Mouse (Mus musculus): ENCODE measurements at regions not wholly inside any gene's neighbourhood (a gene's known extent, or its start where the extent isn't known, plus 50 kb on each side); places are given as distances from the start of the nearest gene placed in this dataset.

- Histone ChIP-seq H3K27me3 (no peaks in the 10 kb centered on the region), H3K27ac (replicated peaks) (peak overlapping the region; percentile 56; the same call in 1 of the 2 replicates), H3K36me3 (no peaks in the 10 kb centered on the region), H3K4me3 (no peak overlapping the region), H3K9me3 (no peaks in the 10 kb centered on the region), H3K4me1 (no peaks in the 10 kb centered on the region), H3K4me2 (replicated peaks) (no peak overlapping the region), H3K9ac (replicated peaks) (no peak overlapping the region)
- WGBS = 80% methylated on average over 12 of the region's 12 CpGs
- ATAC-seq (replicated peaks) = no peak
Measured at GRCm38 (mm10) chr6:143665374-143665773, 498.4 kb downstream of the Etnk1 start.

- no peaks in the 10 kb centered on the region for H3K4me1 ChIP-seq
- H3K9me3 ChIP-seq = no peaks in the 10 kb centered on the region
- no peak for ATAC-seq (replicated peaks)
- no peak overlapping the region for H3K4me3 ChIP-seq
- no peak overlapping the region for H3K9ac ChIP-seq (replicated peaks)
- H3K4me2 ChIP-seq (replicated peaks) = no peak overlapping the region
- no peaks in the 10 kb centered on the region for H3K36me3 ChIP-seq
- no peaks in the 10 kb centered on the region for H3K27me3 ChIP-seq
- H3K27ac ChIP-seq (replicated peaks) = no peak overlapping the region
- WGBS = 91% methylated on average over 4 of the region's 4 CpGs
Measured at GRCm38 (mm10) chr6:143668551-143668950, 501.5 kb downstream of the Etnk1 start.

- Histone ChIP-seq H3K9ac (replicated peaks) (no peak overlapping the region), H3K4me2 (replicated peaks) (no peak overlapping the region), H3K9me3 (no peaks in the 10 kb centered on the region), H3K27me3 (no peaks in the 10 kb centered on the region), H3K27ac (replicated peaks) (no peak overlapping the region), H3K4me3 (no peak overlapping the region), H3K36me3 (no peaks in the 10 kb centered on the region), H3K4me1 (no peaks in the 10 kb centered on the region)
- WGBS = 80% methylated on average over 3 of the region's 3 CpGs
- no peak for ATAC-seq (replicated peaks)
Measured at GRCm38 (mm10) chr6:143669446-143670130, 502.6 kb downstream of the Etnk1 start.

- Histone ChIP-seq H3K27me3 (no peaks in the 10 kb centered on the region), H3K9ac (replicated peaks) (no peak overlapping the region), H3K4me3 (no peak overlapping the region), H3K36me3 (no peaks in the 10 kb centered on the region), H3K4me1 (no peaks in the 10 kb centered on the region), H3K27ac (replicated peaks) (no peak overlapping the region), H3K9me3 (no peaks in the 10 kb centered on the region), H3K4me2 (replicated peaks) (no peak overlapping the region)
- WGBS = 89% methylated on average over 9 of the region's 9 CpGs
- 0 out of 2 replicates have a peak, but pooled peaks have one; percentile 26 for ATAC-seq (replicated peaks)
Measured at GRCm38 (mm10) chr6:143690131-143690530, 523.1 kb downstream of the Etnk1 start.

GRCm38 (mm10) chr6:143690866-143691265 is 523.8 kb downstream of the Etnk1 start:
- no peak for ATAC-seq (replicated peaks)
- Histone ChIP-seq H3K27ac (replicated peaks) (no peak overlapping the region), H3K9me3 (no peaks in the 10 kb centered on the region), H3K4me3 (no peak overlapping the region), H3K27me3 (no peaks in the 10 kb centered on the region), H3K9ac (replicated peaks) (no peak overlapping the region), H3K4me1 (no peaks in the 10 kb centered on the region), H3K36me3 (no peaks in the 10 kb centered on the region), H3K4me2 (replicated peaks) (no peak overlapping the region)
- 49% methylated on average over 6 of the region's 6 CpGs for WGBS

- H3K27me3 ChIP-seq = no peaks in the 10 kb centered on the region
- no peaks in the 10 kb centered on the region for H3K9me3 ChIP-seq
- no peak for ATAC-seq (replicated peaks)
- H3K27ac ChIP-seq (replicated peaks) = no peak overlapping the region
- H3K4me1 ChIP-seq = no peaks in the 10 kb centered on the region
- H3K9ac ChIP-seq (replicated peaks) = no peak overlapping the region
- no peak overlapping the region for H3K4me2 ChIP-seq (replicated peaks)
- no peaks in the 10 kb centered on the region for H3K36me3 ChIP-seq
- WGBS = 67% methylated on average over 6 of the region's 6 CpGs
- H3K4me3 ChIP-seq = no peak overlapping the region
Measured at GRCm38 (mm10) chr6:143697997-143698396, 531.0 kb downstream of the Etnk1 start.

- H3K36me3 ChIP-seq = no peaks in the 10 kb centered on the region
- H3K4me3 ChIP-seq = no peak overlapping the region
- H3K9me3 ChIP-seq = no peaks in the 10 kb centered on the region
- H3K4me1 ChIP-seq = no peaks in the 10 kb centered on the region
- 92% methylated on average over 8 of the region's 8 CpGs for WGBS
- ATAC-seq (replicated peaks) = no peak
- H3K27me3 ChIP-seq = no peaks in the 10 kb centered on the region
- no peak overlapping the region for H3K9ac ChIP-seq (replicated peaks)
- H3K27ac ChIP-seq (replicated peaks) = no peak overlapping the region
- no peak overlapping the region for H3K4me2 ChIP-seq (replicated peaks)
Measured at GRCm38 (mm10) chr6:143703984-143704383, 537.0 kb downstream of the Etnk1 start.

- WGBS = 35% methylated on average over 10 of the region's 10 CpGs
- H3K4me2 ChIP-seq (replicated peaks) = no peak overlapping the region
- no peaks in the 10 kb centered on the region for H3K9me3 ChIP-seq
- H3K27me3 ChIP-seq = no peaks in the 10 kb centered on the region
- H3K4me3 ChIP-seq = no peak overlapping the region
- no peaks in the 10 kb centered on the region for H3K4me1 ChIP-seq
- ATAC-seq (replicated peaks) = no peak
- H3K9ac ChIP-seq (replicated peaks) = no peak overlapping the region
- no peaks in the 10 kb centered on the region for H3K36me3 ChIP-seq
- H3K27ac ChIP-seq (replicated peaks) = no peak overlapping the region
Measured at GRCm38 (mm10) chr6:143706451-143706850, 539.4 kb downstream of the Etnk1 start.

- Histone ChIP-seq H3K27ac (replicated peaks) (no peak overlapping the region), H3K27me3 (no peaks in the 10 kb centered on the region), H3K4me1 (no peaks in the 10 kb centered on the region), H3K4me2 (replicated peaks) (no peak overlapping the region), H3K9ac (replicated peaks) (no peak overlapping the region), H3K9me3 (no peaks in the 10 kb centered on the region), H3K36me3 (no peaks in the 10 kb centered on the region), H3K4me3 (no peak overlapping the region)
- WGBS = 63% methylated on average over 10 of the region's 10 CpGs
- no peak for ATAC-seq (replicated peaks)
Measured at GRCm38 (mm10) chr6:143714461-143714860, 547.4 kb downstream of the Etnk1 start.

- no peak overlapping the region for H3K4me2 ChIP-seq (replicated peaks)
- H3K9ac ChIP-seq (replicated peaks) = no peak overlapping the region
- H3K4me1 ChIP-seq = no peaks in the 10 kb centered on the region
- H3K36me3 ChIP-seq = no peaks in the 10 kb centered on the region
- no peak overlapping the region for H3K4me3 ChIP-seq
- ATAC-seq (replicated peaks) = no peak
- H3K27ac ChIP-seq (replicated peaks) = no peak overlapping the region
- no peaks in the 10 kb centered on the region for H3K27me3 ChIP-seq
- H3K9me3 ChIP-seq = no peaks in the 10 kb centered on the region
Measured at GRCm38 (mm10) chr6:143750074-143750473, 583.1 kb downstream of the Etnk1 start.

- no peaks in the 10 kb centered on the region for H3K9me3 ChIP-seq
- no peak overlapping the region for H3K27ac ChIP-seq (replicated peaks)
- no peak overlapping the region for H3K9ac ChIP-seq (replicated peaks)
- no peak for ATAC-seq (replicated peaks)
- WGBS = 73% methylated on average over 14 of the region's 14 CpGs
- no peaks in the 10 kb centered on the region for H3K4me1 ChIP-seq
- no peak overlapping the region for H3K4me3 ChIP-seq
- no peak overlapping the region for H3K4me2 ChIP-seq (replicated peaks)
- no peaks in the 10 kb centered on the region for H3K27me3 ChIP-seq
- no peaks in the 10 kb centered on the region for H3K36me3 ChIP-seq
Measured at GRCm38 (mm10) chr6:143751076-143752070, 584.4 kb downstream of the Etnk1 start.

GRCm38 (mm10) chr6:143757462-143757861 is 590.4 kb downstream of the Etnk1 start:
- no peak for ATAC-seq (replicated peaks)
- no peak overlapping the region for H3K4me3 ChIP-seq
- no peak overlapping the region for H3K9ac ChIP-seq (replicated peaks)
- H3K27ac ChIP-seq (replicated peaks) = no peak overlapping the region
- no peak overlapping the region for H3K4me2 ChIP-seq (replicated peaks)
- no peaks in the 10 kb centered on the region for H3K36me3 ChIP-seq
- no peaks in the 10 kb centered on the region for H3K9me3 ChIP-seq
- no peaks in the 10 kb centered on the region for H3K27me3 ChIP-seq
- no peaks in the 10 kb centered on the region for H3K4me1 ChIP-seq
- 66% methylated on average over 3 of the region's 3 CpGs for WGBS
